In genomic region chr6:66984079-66984478, GRCm38 (mm10) we compare ENCODE assay signal across 24 mouse cellular contexts. TPM values are rescaled to one million over a fixed set of nuclear protein-coding genes. Genes with fewer than 3 reads are reported as not detected.
DNase-seq lines count a peak whose midpoint lies in the region; ATAC-seq lines count a peak whose summit lies in the region.
"Had no signal": no experiment of that assay in that cellular context is flagged by ENCODE, and none has a peak within 500 bp of the region (broad histone marks: within the 10 kb centered on the region; RNA-seq: fewer than 3 reads in every experiment).

No protein-coding gene starts in this region.

- no peak overlapping the region for H3K4me2 ChIP-seq in liver, embryonic 12.5 days
- H3K4me2 ChIP-seq in liver, embryonic 11.5 days = no peak overlapping the region
- H3K4me2 ChIP-seq: embryonic facial prominence, embryonic 12.5 days; forebrain, embryonic 13.5 days; forebrain, embryonic 15.5 days had no signal

- no peak overlapping the region for H3K9ac ChIP-seq in liver, embryonic 12.5 days
- H3K9ac ChIP-seq in liver, embryonic 11.5 days (ENCODE audit: low read depth, low read length) = no peak overlapping the region
- H3K9ac ChIP-seq: embryonic facial prominence, embryonic 12.5 days; forebrain, embryonic 13.5 days; forebrain, embryonic 15.5 days had no signal

- no peak overlapping the region for H3K4me3 ChIP-seq in liver, embryonic 12.5 days
- H3K4me3 ChIP-seq in liver, embryonic 11.5 days (ENCODE audit: low read depth, low read length) = no peak overlapping the region
- H3K4me3 ChIP-seq: embryonic facial prominence, embryonic 10.5 days; embryonic facial prominence, embryonic 12.5 days; forebrain, embryonic 13.5 days; forebrain, embryonic 15.5 days had no signal

- no peaks in the 10 kb centered on the region for H3K27me3 ChIP-seq in liver, embryonic 12.5 days (replicated peaks)
- no peaks in the 10 kb centered on the region for H3K27me3 ChIP-seq in liver, embryonic 11.5 days (replicated peaks; ENCODE audit: control insufficient read depth, insufficient read depth, low read length)
- H3K27me3 ChIP-seq: CH12.LX; embryonic facial prominence, embryonic 12.5 days; forebrain, embryonic 13.5 days; forebrain, embryonic 15.5 days; Patski had no signal

- H3K4me1 ChIP-seq in liver, embryonic 12.5 days = peaks cover 63% of the 10 kb centered on the region
- peaks cover 17% of the 10 kb centered on the region for H3K4me1 ChIP-seq in liver, embryonic 11.5 days (replicated peaks; ENCODE audit: control insufficient read depth, insufficient read depth, low read length)
- H3K4me1 ChIP-seq: forebrain, embryonic 13.5 days; forebrain, embryonic 15.5 days had no signal

- intact Hi-C loops in heart, postnatal 14 days (cut with DNase I) = no loop called here

- ATAC-seq in liver, embryonic 12.5 days = no peak
- ATAC-seq in liver, embryonic 11.5 days (replicated peaks; ENCODE audit: low FRiP score) = no peak
- ATAC-seq: activated CD4-positive, CD25-positive, alpha-beta regulatory T cell, adult 4 months; CD4-positive, CD25-positive, alpha-beta regulatory T cell, adult 4 months; forebrain, embryonic 13.5 days; forebrain, embryonic 15.5 days; Patski had no signal

- peak overlapping the region; percentile 28; the same call in 1 of the 2 replicates for H3K27ac ChIP-seq in liver, embryonic 12.5 days
- H3K27ac ChIP-seq in liver, embryonic 11.5 days (ENCODE audit: low read depth, low read length) = no peak overlapping the region
- H3K27ac ChIP-seq: embryonic facial prominence, embryonic 10.5 days; embryonic facial prominence, embryonic 12.5 days; forebrain, embryonic 13.5 days; forebrain, embryonic 15.5 days had no signal

- 67% methylated on average over 5 of the region's 5 CpGs for WGBS in liver, embryonic 12.5 days (ENCODE audit: insufficient replicate concordance)
- 75% methylated on average over 5 of the region's 5 CpGs for WGBS in liver, embryonic 11.5 days

- H3K36me3 ChIP-seq in liver, embryonic 12.5 days = no peaks in the 10 kb centered on the region
- H3K36me3 ChIP-seq in liver, embryonic 11.5 days (ENCODE audit: control insufficient read depth, insufficient read depth, low read length) = no peaks in the 10 kb centered on the region
- H3K36me3 ChIP-seq: embryonic facial prominence, embryonic 10.5 days; embryonic facial prominence, embryonic 12.5 days; forebrain, embryonic 15.5 days; G1E had no signal

- no peaks in the 10 kb centered on the region for H3K9me3 ChIP-seq in liver, embryonic 12.5 days (replicated peaks)
- no peaks in the 10 kb centered on the region for H3K9me3 ChIP-seq in liver, embryonic 11.5 days (ENCODE audit: control insufficient read depth, low read length)
- H3K9me3 ChIP-seq: embryonic facial prominence, embryonic 10.5 days; embryonic facial prominence, embryonic 12.5 days; forebrain, embryonic 13.5 days; forebrain, embryonic 15.5 days; G1E had no signal

- peak; percentile 36 for DNase-seq in heart, adult 11 months
- no peak for DNase-seq in heart, postnatal 14 days
- no peak for DNase-seq in liver, embryonic 11.5 days (ENCODE audit: low spot score)
- peak; percentile 60 for DNase-seq in yolk sac, embryonic 10.5 days (ENCODE audit: low spot score)
- no peak for DNase-seq in kidney, adult 8-10 months
- DNase-seq: adrenal gland, adult 8-10 months; adrenal gland, postnatal 14 days; adrenal gland, postnatal 36 days; B cell, adult 2 months; cerebellum, adult 11-12 months; cerebellum, adult 2 months; cerebellum, adult 9-10 months; cerebellum, postnatal 10 days; cerebellum, postnatal 25 days had no signal

RNA-seq across cellular contexts. Expression of gene Gadd45a, which starts 53.2 kb away (rescaled TPM):
- 10 to 100 TPM; 19.6 to 22.3 TPM for total RNA-seq in heart, postnatal 14 days (2021)
- 88.3 and 96.9 TPM in 2 replicates for polyA plus RNA-seq in liver, embryonic 12.5 days (2016; fragmentation: Nextera tagmentation; extraction: Ambion mirVana)
- 27.9 and 31.1 TPM in 2 replicates for polyA plus RNA-seq in liver, embryonic 11.5 days (2014; fragmentation: Nextera tagmentation; extraction: Ambion mirVana)

Comparison
In these comparisons a context has a peak if more than half of its experiments do, and no peak if none do; other contexts are left out.
1. DNase-seq: peak in heart, adult 11 months (single experiment) and yolk sac, embryonic 10.5 days (single experiment); none in heart, postnatal 14 days (0 of 2), liver, embryonic 11.5 days (single experiment) and kidney, adult 8-10 months (0 of 2).